Mouse (Mus musculus): Measurements from ENCODE around the gene Dars. TPM values are rescaled to one million over a fixed set of nuclear protein-coding genes. Genes with fewer than 3 reads are reported as not detected.
A peak's percentile ranks its signal among the peaks of the same experiment; 100 is the strongest.

Gene Dars
- polyA plus RNA-seq, 1 experiment from 2014 or later = 164 TPM

DNA sequence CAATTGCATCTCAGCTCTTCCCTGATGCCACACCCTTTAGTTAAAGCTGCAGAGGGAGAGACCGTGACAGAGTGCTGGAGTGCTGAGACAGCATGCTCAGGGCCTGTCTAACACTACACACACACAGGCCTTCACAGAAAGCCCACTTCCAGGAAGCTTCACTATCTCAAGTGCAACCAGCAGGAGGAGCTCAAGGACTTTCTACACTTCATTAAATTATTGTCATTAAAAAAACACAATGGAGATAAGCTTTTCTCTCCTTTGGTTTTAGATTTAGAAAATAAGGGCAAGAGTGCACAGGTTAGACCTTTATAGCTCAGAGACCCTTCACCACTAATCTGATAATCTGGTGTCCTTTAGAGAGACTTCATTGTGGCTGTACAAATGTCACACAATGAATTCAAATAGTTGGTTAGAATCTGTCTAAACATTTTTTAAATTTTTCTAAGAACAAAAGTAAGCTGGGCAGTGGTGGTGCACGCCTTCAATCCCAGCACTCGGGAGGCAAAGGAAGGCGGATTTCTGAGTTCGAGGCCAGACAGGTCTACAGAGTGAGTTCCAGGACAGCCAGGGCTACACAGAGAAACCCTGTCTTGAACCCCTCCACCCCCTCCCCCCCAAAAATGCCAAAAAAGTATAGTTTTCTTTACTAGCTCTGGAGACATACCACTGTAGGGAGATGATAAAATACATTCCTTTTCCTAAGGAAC is 48.3 kb downstream of the Dars start:
- no peaks in the 10 kb centered on the region for H3K9me3 ChIP-seq
- no peak overlapping the region for H3K4me2 ChIP-seq
- peaks cover 11% of the 10 kb centered on the region for H3K36me3 ChIP-seq (replicated peaks)
- H3K4me3 ChIP-seq (replicated peaks) = no peak overlapping the region
- 58% methylated on average over 5 of the region's 5 CpGs for WGBS
- H3K4me1 ChIP-seq = no peaks in the 10 kb centered on the region
- no peaks in the 10 kb centered on the region for H3K27me3 ChIP-seq
- H3K27ac ChIP-seq = no peak overlapping the region
- H3K9ac ChIP-seq = no peak overlapping the region
- ATAC-seq (ENCODE audit: low FRiP score) = peak; percentile 72

- no peak for ATAC-seq (ENCODE audit: low FRiP score)
- H3K9me3 ChIP-seq = no peaks in the 10 kb centered on the region
- no peak overlapping the region for H3K4me2 ChIP-seq
- peaks cover 19% of the 10 kb centered on the region for H3K4me1 ChIP-seq
- H3K27ac ChIP-seq = no peak overlapping the region
- no peak overlapping the region for H3K9ac ChIP-seq
- H3K27me3 ChIP-seq = no peaks in the 10 kb centered on the region
- no peak overlapping the region for H3K4me3 ChIP-seq (replicated peaks)
- WGBS = 83% methylated on average over 2 of the region's 2 CpGs
- H3K36me3 ChIP-seq (replicated peaks) = peaks cover 26% of the 10 kb centered on the region
These were observed 56.6 kb downstream of the Dars start for GRCm38 (mm10) chr1:128360601-128361000.

DNA sequence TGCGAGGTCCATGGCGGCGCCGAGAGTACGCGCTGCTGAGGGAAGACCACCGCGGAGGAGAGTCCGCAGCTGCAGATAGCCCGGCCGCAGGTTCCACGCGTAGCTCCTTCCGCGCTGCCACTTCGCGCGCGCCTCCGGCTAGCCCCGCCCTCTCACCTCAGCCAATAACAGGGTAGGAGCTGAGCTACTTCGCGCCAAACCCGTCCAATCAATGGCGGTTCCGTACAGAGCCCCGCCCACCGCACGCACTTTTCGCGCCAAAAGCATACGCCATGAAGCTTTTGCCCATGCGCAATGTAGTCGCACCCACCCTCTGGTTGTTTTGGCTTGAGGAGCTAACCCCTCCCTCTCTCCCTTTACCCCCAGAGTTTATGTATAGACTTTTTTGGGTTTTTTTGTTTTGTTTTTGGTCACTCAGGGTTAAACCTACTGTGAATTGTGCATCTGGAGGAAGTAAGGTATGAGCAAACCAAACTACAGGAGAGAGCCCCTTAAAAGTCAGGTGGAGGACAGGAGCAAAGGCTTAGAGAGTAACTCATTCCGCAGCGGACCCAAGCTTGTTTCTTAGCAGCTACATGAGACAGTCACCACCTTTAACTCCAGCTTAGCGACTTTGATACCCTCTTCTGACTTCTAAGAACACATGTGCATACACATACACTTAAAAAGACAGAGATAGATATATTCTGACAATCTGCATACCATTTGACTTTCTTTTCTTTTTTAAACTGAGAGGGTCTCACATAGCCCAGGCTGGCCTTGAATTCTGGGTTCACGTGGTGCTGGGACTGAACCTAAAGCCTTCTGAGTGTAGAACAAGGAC is 57.4 kb downstream of the Dars start, which contains the start of gene Mcm6:
Gene Mcm6, minus strand, starts transcription at position 111 of the 823 bp plus-strand sequence.
- Histone ChIP-seq H3K36me3 (replicated peaks) (peaks cover 30% of the 10 kb centered on the region), H3K9ac (peak within 1 kb of the TSS; percentile 70)

DNA sequence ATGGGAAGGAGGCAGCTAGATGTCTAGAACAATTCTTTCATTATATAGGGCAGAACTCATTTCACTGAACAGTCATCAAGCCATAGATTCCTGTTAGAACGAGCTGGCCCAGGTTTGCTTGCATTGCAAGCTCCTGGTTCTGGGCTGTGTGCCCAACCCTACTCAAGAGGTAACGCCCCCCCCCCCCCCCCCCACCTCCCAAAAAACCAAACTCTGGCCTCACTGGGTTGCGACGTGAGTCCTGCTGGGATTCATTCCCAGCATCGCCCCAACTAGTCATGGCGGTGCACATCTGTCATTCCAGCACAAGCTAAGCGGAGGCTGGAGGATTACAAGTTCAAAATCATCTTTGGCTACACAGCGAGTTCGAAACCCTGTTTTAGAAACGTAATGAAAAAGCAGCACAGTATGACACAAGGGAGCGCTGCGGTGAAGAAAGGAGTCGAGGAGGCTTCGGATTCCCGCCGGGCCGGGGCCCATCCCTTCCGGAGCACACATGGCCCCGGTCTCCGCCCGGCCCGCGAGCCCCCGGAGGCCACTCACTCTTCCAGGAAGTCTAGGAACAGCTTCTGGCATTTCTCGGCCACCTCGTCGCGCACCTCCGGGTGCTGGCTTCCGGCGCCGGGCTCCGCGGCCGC is 58.1 kb downstream of the Dars start:
- Histone ChIP-seq H3K4me2 (peak overlapping the region; percentile 63), H3K27me3 (no peaks in the 10 kb centered on the region), H3K4me3 (replicated peaks) (peak overlapping the region; percentile 71), H3K4me1 (peaks cover 19% of the 10 kb centered on the region), H3K36me3 (replicated peaks) (peaks cover 33% of the 10 kb centered on the region), H3K9me3 (no peaks in the 10 kb centered on the region), H3K9ac (peak overlapping the region; percentile 70), H3K27ac (peak overlapping the region; percentile 82)
- WGBS = under 1% methylated on average over 35 of the region's 35 CpGs
- ATAC-seq (ENCODE audit: low FRiP score) = peak; percentile 81

More for the DNA sequence above, 57.4 kb downstream of the Dars start, which contains the start of gene Mcm6:
- no peaks in the 10 kb centered on the region for H3K27me3 ChIP-seq
- 2% methylated on average over 38 of the region's 38 CpGs for WGBS
- peak; percentile 100 for ATAC-seq (ENCODE audit: low FRiP score)
- H3K4me3 ChIP-seq (replicated peaks) = peak within 1 kb of the TSS; percentile 71
- H3K4me1 ChIP-seq = peaks cover 19% of the 10 kb centered on the region
- H3K4me2 ChIP-seq = peak within 1 kb of the TSS; percentile 63
- H3K9me3 ChIP-seq = no peaks in the 10 kb centered on the region
- H3K27ac ChIP-seq = peak within 1 kb of the TSS; percentile 82

GRCm38 (mm10) chr1:128358276-128358675 is 58.9 kb downstream of the Dars start:
- Histone ChIP-seq H3K36me3 (replicated peaks) (peaks cover 38% of the 10 kb centered on the region), H3K9me3 (no peaks in the 10 kb centered on the region), H3K4me2 (peak overlapping the region; percentile 63), H3K4me3 (replicated peaks) (peak overlapping the region; percentile 71), H3K27me3 (no peaks in the 10 kb centered on the region), H3K9ac (peak overlapping the region; percentile 70), H3K4me1 (peaks cover 19% of the 10 kb centered on the region), H3K27ac (no peak overlapping the region; the same call in 1 of the 2 replicates)
- ATAC-seq (ENCODE audit: low FRiP score) = no peak
- 70% methylated on average over 6 of the region's 6 CpGs for WGBS

DNA sequence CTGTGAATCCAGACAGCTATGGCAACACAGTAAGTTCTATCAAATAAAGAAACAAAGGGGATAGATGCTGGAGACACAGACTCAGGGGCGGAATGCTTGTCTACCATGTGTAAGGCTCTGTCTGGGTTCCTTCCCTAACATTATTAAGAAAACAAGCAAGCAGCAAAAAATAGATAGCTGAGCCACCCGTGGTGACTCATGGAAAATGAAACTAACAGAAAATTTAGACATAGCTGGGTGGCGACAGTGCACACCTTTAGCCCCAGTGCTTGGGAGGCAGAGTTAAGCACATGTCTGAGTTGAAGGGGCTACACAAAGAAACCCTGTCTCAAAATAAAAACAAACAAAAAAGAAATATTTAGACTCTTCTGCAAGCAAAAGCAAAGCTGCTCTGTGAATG is 59.7 kb downstream of the Dars start:
- H3K27ac ChIP-seq = 0 out of 2 replicates have a peak overlapping the region, but pooled peaks have one; percentile 13
- WGBS = 66% methylated on average over 3 of the region's 3 CpGs
- H3K27me3 ChIP-seq = no peaks in the 10 kb centered on the region
- peaks cover 38% of the 10 kb centered on the region for H3K36me3 ChIP-seq (replicated peaks)
- peak overlapping the region; percentile 70 for H3K9ac ChIP-seq
- peak overlapping the region; percentile 63 for H3K4me2 ChIP-seq
- no peak for ATAC-seq (ENCODE audit: low FRiP score)
- H3K4me3 ChIP-seq (replicated peaks) = peak overlapping the region; percentile 71
- peaks cover 19% of the 10 kb centered on the region for H3K4me1 ChIP-seq
- H3K9me3 ChIP-seq = no peaks in the 10 kb centered on the region

DNA sequence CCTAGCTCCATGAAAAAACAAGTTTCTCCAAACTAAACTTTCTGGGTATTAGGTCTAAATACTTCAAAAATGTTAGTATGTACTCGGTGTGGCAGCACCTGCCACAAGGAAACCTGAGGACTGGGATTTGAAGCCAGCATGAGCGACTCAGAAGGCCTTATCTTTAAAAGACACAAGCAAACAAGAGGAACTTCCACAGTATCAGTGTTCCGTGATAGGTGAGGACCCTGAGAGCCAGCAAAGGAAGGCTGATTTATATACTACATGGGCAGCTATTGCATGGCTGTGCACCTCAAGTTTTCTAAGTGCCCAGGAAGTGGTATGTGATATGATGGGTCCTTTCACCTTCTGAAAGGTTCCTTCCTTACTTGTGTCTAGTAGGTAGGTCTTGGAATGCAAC is 64.1 kb downstream of the Dars start:
- Histone ChIP-seq H3K27ac (no peak overlapping the region), H3K27me3 (no peaks in the 10 kb centered on the region), H3K36me3 (replicated peaks) (peaks cover 73% of the 10 kb centered on the region), H3K4me1 (peaks cover 14% of the 10 kb centered on the region), H3K9ac (no peak overlapping the region), H3K9me3 (no peaks in the 10 kb centered on the region), H3K4me2 (no peak overlapping the region), H3K4me3 (replicated peaks) (no peak overlapping the region)
- ATAC-seq (ENCODE audit: low FRiP score) = no peak
- WGBS = 91% methylated on average over 3 of the region's 3 CpGs

GRCm38 (mm10) chr1:128344232-128344631 is 72.9 kb downstream of the Dars start:
- peak; percentile 61; the same call in 1 of the 2 replicates for ATAC-seq (ENCODE audit: low FRiP score)

GRCm38 (mm10) chr1:128337708-128338320 is 79.4 kb downstream of the Dars start:
- Histone ChIP-seq H3K9me3 (no peaks in the 10 kb centered on the region), H3K4me1 (no peaks in the 10 kb centered on the region), H3K36me3 (replicated peaks) (peaks cover 83% of the 10 kb centered on the region), H3K27me3 (no peaks in the 10 kb centered on the region), H3K9ac (no peak overlapping the region), H3K27ac (no peak overlapping the region), H3K4me2 (no peak overlapping the region), H3K4me3 (replicated peaks) (no peak overlapping the region)
- 93% methylated on average over 13 of the region's 13 CpGs for WGBS
- ATAC-seq (ENCODE audit: low FRiP score) = no peak

More at GRCm38 (mm10) chr1:128344232-128344631, 72.9 kb downstream of the Dars start:
- H3K27me3 ChIP-seq = no peaks in the 10 kb centered on the region
- no peak overlapping the region for H3K27ac ChIP-seq
- H3K36me3 ChIP-seq (replicated peaks) = peaks cover 86% of the 10 kb centered on the region
- no peaks in the 10 kb centered on the region for H3K9me3 ChIP-seq
- H3K4me3 ChIP-seq (replicated peaks) = no peak overlapping the region
- H3K9ac ChIP-seq = no peak overlapping the region
- H3K4me2 ChIP-seq = no peak overlapping the region
- WGBS = 23% methylated on average over 10 of the region's 10 CpGs
- H3K4me1 ChIP-seq = 0 out of 2 replicates have a peak, but pooled peaks cover 2% of the 10 kb centered on the region

DNA sequence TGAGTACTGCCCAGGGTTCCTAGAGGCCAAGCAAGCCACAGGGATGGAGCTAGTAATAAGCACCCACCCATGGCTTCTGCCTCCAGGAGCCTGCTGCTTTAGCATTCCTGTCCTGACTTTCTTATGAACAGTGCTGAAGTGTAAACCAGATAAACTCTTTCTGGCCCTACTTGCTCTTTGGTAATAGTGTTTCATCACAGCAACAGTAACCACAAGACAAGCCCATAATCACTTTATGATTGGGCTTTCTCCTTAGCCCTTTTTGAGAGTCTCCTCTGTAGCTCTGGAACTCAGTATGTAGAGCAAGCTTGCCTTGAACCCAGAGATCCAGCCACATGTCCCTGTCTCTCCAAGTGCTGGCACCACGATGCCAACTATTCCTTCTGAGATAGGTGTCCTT is 86.9 kb downstream of the Dars start:
- H3K36me3 ChIP-seq (replicated peaks) = peaks cover 80% of the 10 kb centered on the region
- H3K4me2 ChIP-seq = no peak overlapping the region
- H3K9ac ChIP-seq = no peak overlapping the region
- H3K9me3 ChIP-seq = no peaks in the 10 kb centered on the region
- no peaks in the 10 kb centered on the region for H3K27me3 ChIP-seq
- H3K27ac ChIP-seq = no peak overlapping the region
- H3K4me3 ChIP-seq (replicated peaks) = no peak overlapping the region
- 94% methylated on average over 1 of the region's 1 CpGs for WGBS
- no peak for ATAC-seq (ENCODE audit: low FRiP score)
- H3K4me1 ChIP-seq = no peaks in the 10 kb centered on the region

GRCm38 (mm10) chr1:128328218-128328617 is 89.0 kb downstream of the Dars start, which contains the start of gene Lct:
Lct (minus strand) TSS chr1:128328318.
- no peak for ATAC-seq (ENCODE audit: low FRiP score)
- WGBS = 75% methylated on average over 3 of the region's 3 CpGs
- H3K36me3 ChIP-seq (replicated peaks) = peaks cover 59% of the 10 kb centered on the region

More at GRCm38 (mm10) chr1:128328218-128328617, 89.0 kb downstream of the Dars start, which contains the start of gene Lct:
- H3K9ac ChIP-seq = no peak within 1 kb of the TSS
- H3K27ac ChIP-seq = no peak within 1 kb of the TSS
- H3K4me1 ChIP-seq = no peaks in the 10 kb centered on the region
- H3K4me2 ChIP-seq = no peak within 1 kb of the TSS
- no peaks in the 10 kb centered on the region for H3K27me3 ChIP-seq
- H3K4me3 ChIP-seq (replicated peaks) = no peak within 1 kb of the TSS
- no peaks in the 10 kb centered on the region for H3K9me3 ChIP-seq

Data from forebrain, embryonic 12.5 days (tissue).